Mouse (Mus musculus) layer of hippocampus, adult 2 months (tissue): Measurements from ENCODE around the gene Kmt2c. TPM values are rescaled to one million over a fixed set of nuclear protein-coding genes. Genes with fewer than 3 reads are reported as not detected.
A peak's percentile ranks its signal among the peaks of the same experiment; 100 is the strongest.
"Not testable (repeated sequence)": the region's sequence is repeated elsewhere in the genome, so short reads cannot be mapped to it uniquely, and the experiment has no call there.

Experiments used
- DNase-seq, 2 experiments: peaks; one replicate each; pipeline ENCODE4 v3.0.0; 2022; ENCODE audit warnings: low spot score in 2 of 2
- H3K27ac ChIP-seq: fragments of 200-600 bp; 2 replicates; pipeline ENCODE4 v1.8.1; 2022
- H3K4me3 ChIP-seq: fragments of 200-600 bp; 2 replicates; pipeline ENCODE4 v1.8.1; 2022; ENCODE audit warnings: mild to moderate bottlenecking
- CTCF ChIP-seq: fragments of 200-600 bp; conservative IDR thresholded peaks from 2 replicates; pipeline ENCODE4 v1.8.1; 2022; ENCODE audit warnings: antibody characterized with exemption, mild to moderate bottlenecking, moderate library complexity
- total RNA-seq, 2 experiments: library from RNA; stranded (reverse); gene quantifications; 2 replicates each; pipeline ENCODE4 v1.2.3; 2021

Gene Kmt2c
- total RNA-seq, 2 experiments from 2014 or later = 79.3 to 89.9 TPM

DNA sequence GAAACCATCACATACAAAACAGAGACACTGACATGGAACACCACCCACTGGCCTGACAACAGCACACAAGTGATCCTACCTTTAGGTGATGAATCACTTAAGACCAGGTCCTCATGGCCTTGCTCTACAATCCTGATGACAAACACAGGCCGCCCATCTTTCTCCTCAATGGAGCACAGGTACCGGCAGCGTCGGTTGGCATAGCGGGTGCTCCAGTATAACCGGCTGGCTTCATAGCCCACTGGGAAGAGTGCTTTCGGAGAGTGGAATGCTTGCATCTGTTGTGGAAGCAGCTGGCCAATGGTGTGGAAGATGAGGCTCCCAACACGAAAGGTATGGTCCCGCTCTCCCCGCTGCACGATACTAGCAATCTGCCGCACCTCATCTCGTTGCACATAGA lies 214.6 kb downstream of the Kmt2c start:
- H3K4me3 ChIP-seq = no peak overlapping the region
- TF ChIP-seq CTCF = no peak
- DNase-seq = no peak
- H3K27ac ChIP-seq = no peak overlapping the region

DNA sequence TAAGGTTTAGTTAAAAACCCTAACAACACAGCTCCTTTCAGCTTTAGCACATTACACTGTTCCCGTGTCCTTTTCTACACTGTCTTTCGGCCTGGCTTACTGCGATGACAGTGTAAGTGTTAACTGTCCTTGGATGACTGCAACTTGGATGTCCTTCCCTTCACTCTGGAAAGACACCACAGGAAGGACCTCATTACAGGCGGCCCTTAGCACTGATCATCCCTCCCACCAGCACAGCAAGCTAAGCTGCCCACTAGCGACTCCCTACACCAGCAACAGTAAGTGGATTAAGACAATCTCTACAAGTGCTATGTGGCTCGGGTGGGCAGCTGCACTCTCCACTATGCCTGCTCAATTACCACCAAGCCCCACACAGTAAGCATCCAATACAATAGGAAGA lies 222.2 kb downstream of the Kmt2c start:
- no peak overlapping the region for H3K27ac ChIP-seq
- DNase-seq = no peak
- no peak overlapping the region for H3K4me3 ChIP-seq
- TF ChIP-seq CTCF = no peak

DNA sequence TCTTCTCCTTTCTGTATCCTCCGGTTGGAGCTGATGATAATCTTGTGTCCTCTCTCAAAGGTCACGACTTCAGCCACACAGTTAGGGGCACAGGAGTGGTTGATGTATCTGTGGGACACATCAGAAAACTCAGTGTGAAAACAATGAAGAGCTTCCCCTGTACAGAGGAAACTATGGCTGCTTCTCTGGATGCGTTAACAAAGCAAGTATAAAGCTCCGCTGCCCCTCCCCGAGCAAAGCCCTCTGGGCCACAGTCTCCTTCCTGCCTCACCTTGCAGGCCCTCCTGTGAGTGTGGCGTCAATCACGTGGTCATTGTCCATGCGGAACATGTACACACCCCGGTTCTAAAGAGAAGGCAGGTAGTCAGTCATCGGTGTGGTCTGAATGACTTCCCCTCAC lies 223.0 kb downstream of the Kmt2c start:
- no peak for DNase-seq
- Histone ChIP-seq H3K4me3 (no peak overlapping the region), H3K27ac (no peak overlapping the region)
- TF ChIP-seq CTCF = no peak

DNA sequence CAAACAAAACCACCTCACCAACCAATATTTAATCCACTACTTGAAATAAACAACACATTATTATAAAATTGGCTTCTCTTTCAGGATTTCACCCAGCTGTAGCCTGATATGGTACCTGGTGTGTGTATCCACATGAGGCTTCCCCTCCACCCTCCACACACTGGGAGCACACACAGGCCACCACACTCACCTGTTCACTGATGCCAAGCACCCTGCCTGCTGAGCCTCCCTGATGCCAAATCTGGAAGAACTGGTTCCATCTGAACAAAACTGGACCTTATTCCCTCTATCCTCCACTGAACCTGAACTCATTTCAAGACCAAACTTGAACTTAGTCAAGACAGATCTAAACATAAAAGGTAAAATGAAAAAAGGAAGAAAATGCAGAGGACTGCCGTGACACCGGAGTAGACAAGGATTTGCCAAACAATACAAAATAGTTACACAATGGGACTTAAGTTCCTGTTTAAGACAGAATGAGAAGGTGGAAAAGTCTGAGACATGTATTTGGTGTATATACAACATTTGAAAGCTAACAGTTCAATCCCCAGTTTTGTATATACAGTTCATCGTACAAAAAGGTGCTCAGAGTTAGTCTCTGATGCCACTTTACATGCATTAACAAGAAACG lies 230.2 kb downstream of the Kmt2c start:
- DNase-seq = no peak
- Histone ChIP-seq H3K27ac (no peak overlapping the region), H3K4me3 (no peak overlapping the region)
- TF ChIP-seq CTCF = no peak

DNA sequence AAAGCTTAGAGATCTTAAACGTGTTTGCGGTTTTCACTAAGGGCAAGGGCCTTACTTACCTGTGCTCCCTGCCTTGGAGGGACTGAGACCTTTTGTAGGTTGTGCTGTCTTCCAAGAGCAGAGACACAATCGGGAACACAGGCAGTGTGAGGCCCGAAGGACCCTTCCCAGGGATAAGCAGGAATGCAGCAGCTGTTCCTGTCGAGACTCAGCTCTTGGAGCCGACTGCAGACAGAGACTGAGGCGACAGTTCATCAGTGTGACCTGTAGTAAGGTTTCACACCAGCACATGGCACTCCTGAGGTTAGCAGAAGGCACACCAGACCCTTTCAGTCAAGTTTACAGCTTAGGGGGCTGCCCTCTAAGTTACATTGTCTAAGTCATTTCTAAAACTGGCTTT lies 236.3 kb downstream of the Kmt2c start:
- H3K4me3 ChIP-seq = no peak overlapping the region
- H3K27ac ChIP-seq = no peak overlapping the region
- no peak for DNase-seq
- no peak for TF ChIP-seq CTCF

DNA sequence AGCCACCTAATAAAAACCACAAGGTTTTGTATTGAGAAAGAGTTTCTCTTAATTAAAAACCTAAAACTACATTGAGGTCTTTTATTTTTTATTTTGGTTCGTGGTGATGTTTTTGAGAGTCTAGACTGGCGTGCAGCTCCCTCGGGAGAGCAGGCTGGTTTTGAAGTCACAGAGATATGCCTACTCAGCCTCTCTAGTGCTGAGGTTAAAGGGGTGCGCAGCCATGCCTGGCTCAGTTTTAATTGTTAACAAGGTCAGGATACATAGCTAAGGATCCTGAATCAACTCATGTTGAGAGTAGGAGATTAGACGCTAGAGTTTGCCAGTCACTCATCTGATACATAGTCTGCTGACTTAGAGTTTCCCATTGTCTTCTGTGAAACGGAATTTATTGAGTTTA lies 237.1 kb downstream of the Kmt2c start:
- no peak for TF ChIP-seq CTCF
- no peak for DNase-seq

DNA sequence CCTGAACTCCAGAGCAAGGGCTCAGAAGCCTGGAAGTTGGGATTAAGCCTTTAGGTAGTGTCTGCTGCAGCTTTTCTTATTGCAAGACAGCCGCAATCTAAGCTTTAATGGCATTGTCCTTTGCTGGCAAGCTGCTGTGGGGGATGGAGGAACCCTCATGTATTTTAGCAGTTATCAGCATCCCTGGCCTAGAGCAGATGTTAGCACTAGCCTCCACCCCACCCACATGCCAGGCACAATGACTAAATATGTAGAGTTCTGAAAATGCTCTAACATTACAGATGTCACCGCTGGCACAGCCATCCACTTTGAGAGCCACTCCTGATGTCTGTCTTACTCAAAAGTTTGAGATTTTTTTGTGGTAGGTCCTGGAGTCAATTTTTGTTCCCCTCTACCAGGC lies 241.9 kb downstream of the Kmt2c start:
- TF ChIP-seq CTCF = no peak
- peak in 1 of 2 experiments; percentile 26 for DNase-seq
- peak overlapping the region; percentile 39; the same call in 1 of the 2 replicates for H3K27ac ChIP-seq
- H3K4me3 ChIP-seq = no peak overlapping the region

More for the DNA sequence above, 237.1 kb downstream of the Kmt2c start:
- H3K27ac ChIP-seq = no peak overlapping the region
- no peak overlapping the region for H3K4me3 ChIP-seq

DNA sequence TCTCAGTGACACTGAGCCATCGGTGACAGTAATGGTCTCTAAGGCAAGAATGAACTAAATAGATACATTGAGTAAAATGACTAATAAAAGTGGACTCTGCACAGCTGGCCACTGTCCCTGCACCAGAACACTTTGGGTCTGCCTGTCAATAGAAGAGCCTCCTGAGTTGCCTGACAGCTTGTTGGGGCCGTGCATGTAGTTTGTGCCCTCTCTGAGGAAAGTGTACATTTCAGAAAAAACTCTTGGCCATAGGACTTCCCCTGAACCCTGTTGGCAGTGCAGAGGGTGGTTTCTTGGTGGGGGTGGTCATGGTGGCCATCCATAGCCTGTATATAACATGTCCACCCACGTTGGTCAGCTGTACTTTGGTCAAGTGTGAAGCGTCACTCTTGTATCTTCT lies 244.1 kb downstream of the Kmt2c start:
- TF ChIP-seq CTCF = no peak
- Histone ChIP-seq H3K4me3 (no peak overlapping the region), H3K27ac (no peak overlapping the region)
- no peak for DNase-seq

DNA sequence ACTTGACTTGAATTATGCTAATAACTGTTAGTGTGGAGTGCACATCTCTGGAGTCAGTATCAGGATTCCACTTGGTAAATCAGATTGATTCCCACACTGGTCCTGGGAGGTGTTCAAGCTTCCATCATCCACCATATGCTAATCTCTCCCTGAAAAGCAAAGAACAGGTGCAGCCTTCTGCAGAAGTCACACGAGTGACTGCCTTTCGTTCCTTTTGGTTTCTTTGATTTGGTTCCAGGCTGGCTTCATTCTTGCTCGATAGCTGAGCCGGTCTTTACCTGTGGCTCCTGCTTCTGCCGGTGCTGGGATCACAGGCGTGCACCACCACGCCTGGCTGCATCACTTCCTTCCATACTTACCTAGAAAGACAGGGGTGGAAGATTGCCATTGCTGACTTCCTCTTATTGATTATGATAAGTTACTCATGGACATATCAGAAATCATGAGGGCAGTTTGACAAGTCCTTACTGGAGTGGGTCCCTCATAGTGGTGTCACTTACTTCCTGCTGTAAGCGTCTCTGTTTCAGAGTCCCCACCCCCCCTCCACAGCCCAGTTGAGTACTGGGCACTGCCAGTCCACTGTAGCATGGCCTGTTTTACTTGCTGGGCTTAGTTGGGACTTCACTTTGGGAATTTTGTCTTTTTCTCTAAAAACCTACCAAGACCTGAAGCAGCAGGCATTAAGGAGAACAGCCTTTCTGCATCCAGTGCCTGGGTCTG lies 245.6 kb downstream of the Kmt2c start:
- TF ChIP-seq CTCF = no peak
- DNase-seq = no peak
- Histone ChIP-seq H3K27ac (no peak overlapping the region), H3K4me3 (no peak overlapping the region)

DNA sequence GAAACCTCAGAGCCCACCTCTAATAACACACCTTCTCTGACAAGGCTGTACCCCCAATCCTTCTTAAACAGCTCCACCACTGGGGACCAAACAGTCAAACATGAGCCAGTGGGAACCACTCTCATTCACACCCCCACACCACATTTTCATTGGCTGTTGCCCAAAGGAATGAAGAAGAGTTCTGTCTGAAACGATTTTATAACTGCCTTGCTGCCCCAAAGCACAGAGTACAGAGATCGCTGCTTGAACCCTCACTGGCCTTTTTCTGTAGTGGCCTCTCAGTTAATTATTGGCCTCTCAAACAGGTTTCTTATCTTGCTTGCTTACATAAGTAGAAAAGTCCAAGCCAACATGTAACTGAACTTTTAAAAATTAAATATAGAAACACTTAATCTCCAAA lies 246.2 kb downstream of the Kmt2c start:
- DNase-seq = no peak
- TF ChIP-seq CTCF = no peak

DNA sequence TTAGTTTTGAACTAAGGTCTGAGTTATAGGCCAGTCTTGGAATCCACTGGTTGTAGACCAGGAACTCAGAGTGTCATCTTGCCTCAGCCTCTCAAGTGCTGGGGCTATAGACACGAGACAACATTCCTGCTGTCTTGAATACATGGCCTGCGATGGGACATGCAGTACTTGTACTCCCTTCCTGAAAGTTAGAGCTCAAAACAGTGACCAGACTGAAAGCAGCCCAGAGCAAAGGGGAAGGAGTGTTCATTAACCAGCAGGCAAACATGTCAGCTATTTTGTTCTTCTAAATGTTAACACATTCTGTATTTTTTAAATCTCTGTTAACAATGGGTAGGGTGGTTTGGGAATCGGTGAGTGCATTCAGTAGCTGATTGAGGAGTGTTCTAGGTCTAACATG lies 251.5 kb downstream of the Kmt2c start:
- Histone ChIP-seq H3K4me3 (no peak overlapping the region), H3K27ac (no peak overlapping the region)
- DNase-seq = no peak
- TF ChIP-seq CTCF = no peak

More for the DNA sequence above, 246.2 kb downstream of the Kmt2c start:
- Histone ChIP-seq H3K4me3 (no peak overlapping the region), H3K27ac (no peak overlapping the region)

DNA sequence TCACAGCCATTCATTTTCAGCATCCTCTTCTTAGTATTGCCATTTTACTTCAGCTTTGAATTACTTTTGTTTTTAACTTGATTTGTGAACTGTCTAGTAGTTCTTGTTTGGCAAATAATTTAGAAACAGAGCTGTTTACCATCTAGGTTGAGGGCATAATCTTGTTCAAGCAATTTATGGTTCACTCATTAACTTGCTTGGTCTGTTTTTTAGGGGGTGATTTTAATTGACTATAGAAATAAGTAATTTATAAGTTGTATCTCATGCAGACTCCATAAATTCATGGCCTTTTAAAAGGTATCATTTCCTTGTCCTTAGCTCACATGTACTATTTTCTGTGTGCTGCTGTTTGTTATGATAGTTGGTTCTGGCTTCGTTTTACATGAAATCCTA lies 252.1 kb downstream of the Kmt2c start:
- Histone ChIP-seq H3K27ac (no peak overlapping the region), H3K4me3 (no peak overlapping the region)
- DNase-seq = no peak
- TF ChIP-seq CTCF = no peak

DNA sequence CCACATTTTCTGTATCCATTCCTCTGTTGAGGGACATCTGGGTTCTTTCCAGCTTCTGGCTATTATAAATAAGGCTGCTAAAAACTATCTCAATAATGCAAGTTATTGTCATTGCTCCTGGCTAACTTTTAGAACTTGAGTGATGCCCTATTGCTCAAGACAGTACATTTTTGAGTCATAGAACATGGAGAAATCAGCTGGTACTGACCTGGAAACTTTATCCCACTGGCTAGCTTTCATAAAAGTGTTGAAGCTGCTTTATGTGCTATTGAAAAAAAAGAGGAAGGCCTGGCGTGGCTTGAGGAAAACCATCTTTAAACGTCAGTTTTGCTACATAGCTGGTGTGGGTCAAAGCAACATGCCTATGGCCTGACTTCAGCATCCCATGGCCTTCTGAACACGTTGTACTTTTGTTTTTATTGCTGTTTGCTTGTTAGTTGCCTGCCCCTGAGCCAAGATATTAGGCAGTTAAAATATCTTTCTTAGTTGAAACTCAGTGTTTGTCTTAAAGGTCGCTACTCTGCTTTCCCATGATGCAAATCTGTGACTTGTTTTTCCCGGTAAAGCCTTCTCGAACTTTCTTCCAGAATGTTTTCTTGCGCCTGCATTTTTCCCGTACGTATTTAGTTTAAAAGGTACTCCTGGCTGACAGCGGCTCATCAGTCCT lies 252.6 kb downstream of the Kmt2c start:
- no peak for DNase-seq
- Histone ChIP-seq H3K4me3 (no peak overlapping the region), H3K27ac (no peak overlapping the region)
- TF ChIP-seq CTCF = no peak

DNA sequence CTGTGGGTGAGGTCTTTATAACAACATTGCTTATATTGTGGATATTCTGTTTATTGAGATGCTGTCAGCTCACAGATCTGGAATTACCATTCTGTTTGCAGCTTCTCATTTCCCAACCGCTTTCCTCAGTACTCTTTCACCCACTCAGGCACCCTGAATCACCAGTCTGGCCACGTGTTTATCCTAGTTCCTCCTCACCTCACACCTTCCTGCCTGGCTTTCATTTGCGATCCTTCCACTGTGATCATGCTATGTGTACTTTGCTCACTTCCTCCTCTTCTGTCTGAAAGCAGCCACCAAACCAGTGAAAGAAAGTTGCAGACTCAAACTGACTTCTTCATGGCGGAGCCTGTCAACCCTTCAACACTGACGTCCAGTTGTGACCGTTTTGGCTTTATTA lies 255.5 kb downstream of the Kmt2c start:
- no peak overlapping the region for H3K27ac ChIP-seq
- H3K4me3 ChIP-seq = no peak overlapping the region
- no peak for TF ChIP-seq CTCF
- no peak for DNase-seq

DNA sequence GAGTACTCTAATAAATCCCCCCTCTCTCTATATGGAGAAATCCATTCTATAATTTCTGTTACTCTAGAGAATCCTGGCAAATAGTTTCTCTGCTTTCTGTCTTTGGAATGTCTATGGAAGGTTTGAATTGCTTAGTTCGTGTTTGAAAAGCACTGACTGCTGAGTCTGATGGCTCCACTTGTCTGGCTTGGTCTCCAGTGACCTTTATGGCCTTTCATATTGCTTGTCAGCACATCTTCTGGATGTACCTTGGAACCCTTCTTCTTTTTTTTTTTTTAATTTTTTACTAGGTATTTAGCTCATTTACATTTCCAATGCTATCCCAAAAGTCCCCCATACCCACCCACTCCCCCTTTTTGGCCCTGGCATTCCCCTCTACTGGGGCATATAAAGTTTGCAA lies 274.2 kb downstream of the Kmt2c start:
- not testable (repeated sequence) for DNase-seq, H3K4me3 ChIP-seq, H3K27ac ChIP-seq
